ENCODE assay signal across 11 mouse cellular contexts in genomic region chr2:155072353-155073145, GRCm38 (mm10). TPM values are rescaled to one million over a fixed set of nuclear protein-coding genes. Genes with fewer than 3 reads are reported as not detected.
DNase-seq lines count a peak whose midpoint lies in the region; ATAC-seq and TF ChIP-seq lines count a peak whose summit lies in the region.
"Had no signal": no experiment of that assay in that cellular context is flagged by ENCODE, and none has a peak within 500 bp of the region (broad histone marks: within the 10 kb centered on the region; RNA-seq: fewer than 3 reads in every experiment).

No protein-coding gene starts in this region.

- in situ Hi-C loops in ES-E14 (cut with MboI; ENCODE audit: low sequenced_read_pairs in 2 of 2, unreplicated experiment in 2 of 2): no loop called here

- no peaks in the 10 kb centered on the region for H3K27me3 ChIP-seq in kidney, adult 2 months (replicated peaks; ENCODE audit: control insufficient read depth, insufficient read depth, low read length)
- H3K27me3 ChIP-seq in forebrain, embryonic 15.5 days: no peaks in the 10 kb centered on the region
- H3K27me3 ChIP-seq in liver, embryonic 14.5 days (ENCODE audit: control insufficient read depth, insufficient read depth, low read length): no peaks in the 10 kb centered on the region

- H3K9me3 ChIP-seq in ES-E14 (ENCODE audit: control insufficient read depth, insufficient read depth, low read depth, low read length): no peaks in the 10 kb centered on the region
- no peaks in the 10 kb centered on the region for H3K9me3 ChIP-seq in forebrain, embryonic 15.5 days
- H3K9me3 ChIP-seq in liver, embryonic 14.5 days (ENCODE audit: control insufficient read depth, low read length): no peaks in the 10 kb centered on the region

- WGBS in kidney, adult 2 months: 81% methylated on average over 8 of the region's 8 CpGs
- 78% methylated on average over 8 of the region's 8 CpGs for WGBS in forebrain, embryonic 15.5 days
- 58% methylated on average over 8 of the region's 8 CpGs for WGBS in liver, embryonic 14.5 days (ENCODE audit: insufficient replicate concordance)

- peaks cover 15% of the 10 kb centered on the region for H3K4me1 ChIP-seq in kidney, adult 2 months (ENCODE audit: control insufficient read depth, insufficient read depth, low read length)
- H3K4me1 ChIP-seq in ES-E14 (ENCODE audit: control insufficient read depth in 2 of 2, insufficient read depth in 2 of 2, low read length in 2 of 2, poor library complexity in 1 of 2): peaks cover 5 to 22% of the 10 kb centered on the region in 2 experiments; a peak in 3 of 4 replicates
- H3K4me1 ChIP-seq in forebrain, embryonic 15.5 days: peaks cover 23% of the 10 kb centered on the region
- H3K4me1 ChIP-seq in liver, embryonic 14.5 days (replicated peaks; ENCODE audit: control insufficient read depth in 2 of 2, insufficient read depth in 2 of 2, low read length in 1 of 2): peaks cover 13 to 32% of the 10 kb centered on the region in 2 experiments

- H3K27ac ChIP-seq in kidney, adult 2 months (ENCODE audit: insufficient read depth, low read depth, low read length): no peak overlapping the region
- H3K27ac ChIP-seq in ES-E14 (ENCODE audit: insufficient read depth, low read depth, low read length, poor library complexity, severe bottlenecking): no peak overlapping the region
- H3K27ac ChIP-seq in forebrain, embryonic 15.5 days (replicated peaks): no peak overlapping the region
- no peak overlapping the region for H3K27ac ChIP-seq in liver, embryonic 14.5 days

- H3K36me3 ChIP-seq in kidney, adult 2 months (ENCODE audit: control insufficient read depth, insufficient read depth, low read length): no peaks in the 10 kb centered on the region
- H3K36me3 ChIP-seq in ES-E14 (ENCODE audit: control insufficient read depth, insufficient read depth, low read length, poor library complexity, severe bottlenecking): peaks cover 16% of the 10 kb centered on the region
- peaks cover 6% of the 10 kb centered on the region; the same call in 1 of the 2 replicates for H3K36me3 ChIP-seq in forebrain, embryonic 15.5 days
- H3K36me3 ChIP-seq in liver, embryonic 14.5 days (replicated peaks; ENCODE audit: control insufficient read depth, insufficient read depth, low read depth): peaks cover 7% of the 10 kb centered on the region

- ATAC-seq in forebrain, embryonic 15.5 days (replicated peaks): no peak
- ATAC-seq in liver, embryonic 14.5 days (ENCODE audit: insufficient read depth): no peak

- H3K9ac ChIP-seq in ES-E14 (ENCODE audit: insufficient read depth, low read depth, low read length, poor library complexity, severe bottlenecking): peak overlapping the region; percentile 47; the same call in 1 of the 2 replicates
- no peak overlapping the region for H3K9ac ChIP-seq in forebrain, embryonic 15.5 days (replicated peaks)
- 0 out of 2 replicates have a peak overlapping the region, but pooled peaks have one; percentile 88 for H3K9ac ChIP-seq in liver, embryonic 14.5 days (replicated peaks)

- TF ChIP-seq POLR2A in kidney, adult 2 months (IDR thresholded peaks at IDR 0.05; ENCODE audit: low read depth, low read length): no peak

- TF ChIP-seq EP300 in liver, embryonic 14.5 days (IDR thresholded peaks at IDR 0.05; ENCODE audit: low read depth): no peak

- DNase-seq in kidney, adult 2 months: no peak
- no peak for DNase-seq in kidney, adult 18-20 months
- DNase-seq in ES-E14 (ENCODE audit: low read depth, low spot score): no peak
- no peak for DNase-seq in liver, embryonic 14.5 days (ENCODE audit: low read depth in 3 of 3, low spot score in 3 of 3)
- DNase-seq in left cerebral cortex, adult 9 months (ENCODE audit: low spot score in 2 of 2): no peak
- no peak for DNase-seq in layer of hippocampus, postnatal 10 days (ENCODE audit: low spot score in 2 of 2)
- DNase-seq in gastrocnemius, postnatal 10 days: no peak
- DNase-seq: gastrocnemius, postnatal 36 days; kidney, postnatal 4 days; right cerebral cortex, postnatal 25 days had no signal

- peak overlapping the region; percentile 67; the same call in 1 of the 2 replicates for H3K4me2 ChIP-seq in forebrain, embryonic 15.5 days (replicated peaks)
- peak overlapping the region; percentile 88 for H3K4me2 ChIP-seq in liver, embryonic 14.5 days (ENCODE audit: low read depth)

- TF ChIP-seq CTCF in kidney, adult 2 months (conservative IDR thresholded peaks at IDR 0.05; ENCODE audit: insufficient read depth, insufficient read length, low read depth, low read length): 0 out of 2 replicates have a peak, but pooled peaks have one; percentile 5
- TF ChIP-seq CTCF in liver, embryonic 14.5 days (IDR thresholded peaks at IDR 0.05; ENCODE audit: low read depth): no peak

- no peak overlapping the region for H3K4me3 ChIP-seq in kidney, adult 2 months (ENCODE audit: insufficient read depth, low read depth, low read length)
- H3K4me3 ChIP-seq in ES-E14 (ENCODE audit: insufficient read depth in 1 of 2, low read depth in 1 of 2, low read length in 2 of 2, poor library complexity in 1 of 2, severe bottlenecking in 1 of 2): peak overlapping the region; percentile 21 to 98; a peak in 1 of 4 replicates
- H3K4me3 ChIP-seq in forebrain, embryonic 15.5 days: no peak overlapping the region
- H3K4me3 ChIP-seq in liver, embryonic 14.5 days (ENCODE audit: insufficient read depth in 1 of 2, low read depth in 2 of 2, low read length in 2 of 2): peak overlapping the region in 1 of 2 experiments; percentile 75; a peak in 2 of 4 replicates

TF ChIP-seq in ES-E14, 5 proteins besides CTCF, POLR2A, EP300 and RAD21:
- TF ChIP-seq MAFK (IDR thresholded peaks at IDR 0.05; ENCODE audit: insufficient read depth, low read depth, low read length) (no peak), HCFC1 (IDR thresholded peaks at IDR 0.05; ENCODE audit: borderline replicate concordance, insufficient read depth, low read length) (no peak), ZNF384 (IDR thresholded peaks at IDR 0.05; ENCODE audit: low read depth, low read length) (no peak), CHD2 (IDR thresholded peaks at IDR 0.05; ENCODE audit: low read depth, low read length) (no peak), ZC3H11A (IDR thresholded peaks at IDR 0.05; ENCODE audit: borderline replicate concordance, low read depth, low read length) (no peak)

RNA-seq across cellular contexts. Expression of gene Ahcy, which starts 1.7 kb away (rescaled TPM):
- 250 and 263 TPM in 2 replicates for polyA plus RNA-seq in kidney, adult 2 months (2012; rRNA removed)
- total RNA-seq in ES-E14 (2012; rRNA removed): 79.6 and 90.8 TPM in 2 replicates
- 44.8 and 48.0 TPM in 2 replicates for polyA plus RNA-seq in forebrain, embryonic 15.5 days (2015; fragmentation: Nextera tagmentation; extraction: Ambion mirVana)
- 88.4 and 89.4 TPM in 2 replicates for polyA plus RNA-seq in liver, embryonic 14.5 days (2012; rRNA removed)
- 61.3 and 65.7 TPM in 2 replicates for polyA plus RNA-seq in liver, embryonic 14.5 days (2014; fragmentation: Nextera tagmentation; extraction: Ambion mirVana)
- 10 to 100 TPM; 12.6 to 15.3 TPM for total RNA-seq in layer of hippocampus, postnatal 10 days (2021)
- total RNA-seq in gastrocnemius, postnatal 10 days (2021): 10 to 100 TPM; 18.9 to 22.7 TPM

RNA-seq across cellular contexts. Expression of gene Gm14226, which starts 54.5 kb away (rescaled TPM):
- polyA plus RNA-seq in kidney, adult 2 months (2012; rRNA removed): 0.76 and 0.89 TPM in 2 replicates
- 0.04 and 0.11 TPM in 2 replicates for total RNA-seq in ES-E14 (2012; rRNA removed)
- 0.13 and 0.18 TPM in 2 replicates for polyA plus RNA-seq in forebrain, embryonic 15.5 days (2015; fragmentation: Nextera tagmentation; extraction: Ambion mirVana)
- polyA plus RNA-seq in liver, embryonic 14.5 days (2012; rRNA removed): 0.14 and 0.16 TPM in 2 replicates
- polyA plus RNA-seq in liver, embryonic 14.5 days (2014; fragmentation: Nextera tagmentation; extraction: Ambion mirVana): 0.36 and 0.49 TPM in 2 replicates
- under 1 TPM; 0.22 to 0.25 TPM for total RNA-seq in layer of hippocampus, postnatal 10 days (2021)
- total RNA-seq in gastrocnemius, postnatal 10 days (2021): not detected
- total RNA-seq: gastrocnemius, postnatal 36 days had no signal

Comparison
In these comparisons a context has a peak if more than half of its experiments do, and no peak if none do; other contexts are left out.
1. H3K4me3 ChIP-seq: peak in ES-E14 (2 of 2); none in kidney, adult 2 months (single experiment) and forebrain, embryonic 15.5 days (single experiment).